Mouse (Mus musculus) kidney, postnatal 0 days (tissue): ENCODE measurements around the gene Crk. TPM values are rescaled to one million over a fixed set of nuclear protein-coding genes. Genes with fewer than 3 reads are reported as not detected.

Experiments
- ATAC-seq: fragments of 200-750 bp; cut with Nextera tagmentation; replicated peaks from 2 replicates; pipeline ENCODE4 v1.8.0; 2017; ENCODE audit warnings: low read depth, moderate number of reproducible peaks, moderate TSS enrichment, moderate library complexity; ENCODE audit not compliant: low FRiP score
- DNase-seq: peaks from one replicate; pipeline ENCODE4 v3.0.0-alpha.2; 2016; ENCODE audit warnings: low spot score
- H3K27ac ChIP-seq: fragments of 300-500 bp; sonication (generic); 2 replicates; pipeline ENCODE4 v1.5.1; 2014; ENCODE audit warnings: mild to moderate bottlenecking
- H3K27me3 ChIP-seq: fragments of 300-500 bp; sonication (generic); 2 replicates; pipeline ENCODE4 v1.6.1; 2014; ENCODE audit warnings: low read length, mixed read lengths; ENCODE audit not compliant: insufficient read depth
- H3K36me3 ChIP-seq: fragments of 300-500 bp; sonication (generic); 2 replicates; pipeline ENCODE4 v1.6.1; 2014; ENCODE audit warnings: low read length, mixed read lengths; ENCODE audit not compliant: insufficient read depth
- H3K4me1 ChIP-seq: fragments of 300-500 bp; sonication (generic); replicated peaks from 2 replicates; pipeline ENCODE4 v1.6.1; 2014; ENCODE audit warnings: antibody characterized with exemption, low read length, mixed read lengths; ENCODE audit not compliant: insufficient read depth
- H3K4me2 ChIP-seq: fragments of 300-500 bp; sonication (generic); 2 replicates; pipeline ENCODE4 v1.6.1; 2014; ENCODE audit warnings: mild to moderate bottlenecking, low read length, moderate library complexity, mixed read lengths
- H3K4me3 ChIP-seq: fragments of 300-500 bp; sonication (generic); replicated peaks from 2 replicates; pipeline ENCODE4 v1.5.1; 2014; ENCODE audit warnings: low read depth, low read length
- H3K9ac ChIP-seq: fragments of 300-500 bp; sonication (generic); 2 replicates; pipeline ENCODE4 v1.6.1; 2014; ENCODE audit warnings: low read depth, low read length
- H3K9me3 ChIP-seq: fragments of 300-500 bp; sonication (generic); replicated peaks from 2 replicates; pipeline ENCODE4 v1.6.1; 2016; ENCODE audit warnings: low read length, inconsistent platforms, mixed read lengths
- CTCF ChIP-seq: IDR thresholded peaks from 2 replicates; pipeline ENCODE4 v1.5.1; 2016; ENCODE audit warnings: antibody characterized with exemption, low read depth, mild to moderate bottlenecking, moderate library complexity
- WGBS: fragments of 180-500 bp; shearing (Covaris S2); extraction: QIAGEN DNeasy Blood & Tissue Kit; methylation state at CpG from one replicate; pipeline ENCODE4 v1.1.7; 2014; 5-methylcytosine and 5-hydroxymethylcytosine counted together
- polyA plus RNA-seq: library from polyadenylated mRNA; unstranded; fragments of >200 nt; fragmentation: Nextera tagmentation; extraction: Ambion mirVana; gene quantifications from 2 replicates; pipeline ENCODE4 v1.2.1, GENCODE M21; 2015

Crk gene
- polyA plus RNA-seq, 1 experiment from 2014 or later, result 112 TPM

DNA sequence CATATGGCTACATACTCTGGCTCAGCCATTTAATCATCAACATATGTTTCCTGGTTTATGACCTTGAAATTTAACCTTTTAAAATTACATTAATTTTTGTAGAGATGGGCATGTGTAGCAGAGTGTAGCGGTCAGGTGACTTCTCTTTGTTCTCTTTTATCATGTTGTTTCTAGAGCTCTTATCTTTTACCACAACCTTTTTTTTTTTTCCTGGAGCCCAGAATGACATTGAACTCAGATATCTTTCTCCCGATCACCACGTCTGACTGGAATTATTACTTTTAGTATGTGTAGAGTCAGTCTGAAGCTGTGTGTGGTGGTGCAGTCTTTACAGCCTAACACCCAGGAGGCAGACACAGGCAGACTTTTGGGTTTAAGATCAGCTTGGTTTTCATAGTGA lies 62.6 kb downstream of the Crk start:
- Histone ChIP-seq H3K9me3 (no peaks in the 10 kb centered on the region), H3K27me3 (no peaks in the 10 kb centered on the region), H3K4me1 (peaks cover 4% of the 10 kb centered on the region; the same call in 1 of the 2 replicates), H3K27ac (no peak overlapping the region), H3K36me3 (no peaks in the 10 kb centered on the region), H3K9ac (no peak overlapping the region), H3K4me3 (no peak overlapping the region), H3K4me2 (no peak overlapping the region)
- 61% methylated on average over 3 of the region's 3 CpGs for WGBS
- no peak for TF ChIP-seq CTCF
- DNase-seq (no peak), ATAC-seq (no peak)

DNA sequence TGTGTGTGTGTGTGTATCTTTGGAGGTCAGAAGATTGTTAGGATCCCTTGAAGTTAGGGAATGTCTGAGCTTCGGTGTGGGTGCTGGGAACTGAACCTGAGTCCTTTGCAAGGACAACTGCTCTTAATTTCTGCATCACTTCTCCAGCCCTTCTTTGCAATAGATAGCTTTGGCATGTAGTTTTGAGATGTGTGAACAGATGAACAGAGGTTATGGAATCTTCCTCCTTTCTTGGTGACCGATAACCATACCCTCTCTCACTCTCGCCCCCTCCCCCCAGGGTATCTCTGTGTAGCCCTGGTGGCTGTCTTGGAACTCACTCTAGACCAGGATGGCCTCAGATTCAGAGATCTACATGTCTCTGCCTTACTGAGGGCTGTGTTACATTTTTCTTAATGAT lies 65.7 kb downstream of the Crk start:
- no peaks in the 10 kb centered on the region for H3K36me3 ChIP-seq
- TF ChIP-seq CTCF, result no peak

DNA sequence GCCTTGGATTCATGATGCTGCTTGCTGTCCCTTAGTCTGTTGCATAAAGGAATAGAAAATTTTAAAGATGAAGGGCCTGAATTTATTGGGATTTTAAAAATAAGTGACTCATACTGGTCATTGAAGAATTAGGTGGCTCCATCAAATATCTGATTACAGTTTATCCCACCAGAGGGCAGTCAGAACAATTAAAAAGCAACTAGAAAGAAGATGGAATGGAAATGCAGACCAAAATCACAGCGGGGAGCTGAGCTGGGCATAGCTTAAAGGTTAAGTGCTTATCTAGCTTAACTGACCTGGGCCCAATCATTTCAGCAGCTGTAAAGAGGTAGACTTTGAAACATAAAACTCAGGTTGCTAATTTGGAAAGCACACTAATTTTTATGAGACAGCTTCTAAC lies 71.5 kb downstream of the Crk start:
- Histone ChIP-seq H3K4me3 (no peak overlapping the region), H3K27me3 (no peaks in the 10 kb centered on the region), H3K4me1 (no peaks in the 10 kb centered on the region), H3K27ac (no peak overlapping the region), H3K4me2 (no peak overlapping the region), H3K9ac (no peak overlapping the region), H3K36me3 (peaks cover 7% of the 10 kb centered on the region; the same call in 1 of the 2 replicates), H3K9me3 (no peaks in the 10 kb centered on the region)
- peak; percentile 39; the same call in 1 of the 2 replicates for TF ChIP-seq CTCF
- DNase-seq, result no peak
- 60% methylated on average over 1 of the region's 1 CpGs for WGBS
- ATAC-seq, result no peak

More for the DNA sequence above, 65.7 kb downstream of the Crk start:
- ATAC-seq, result no peak
- Histone ChIP-seq H3K9me3 (no peaks in the 10 kb centered on the region), H3K4me2 (no peak overlapping the region), H3K9ac (no peak overlapping the region), H3K27me3 (no peaks in the 10 kb centered on the region), H3K4me3 (no peak overlapping the region), H3K4me1 (no peaks in the 10 kb centered on the region; the same call in 1 of the 2 replicates), H3K27ac (no peak overlapping the region)
- WGBS, result 88% methylated on average over 3 of the region's 3 CpGs
- no peak for DNase-seq

DNA sequence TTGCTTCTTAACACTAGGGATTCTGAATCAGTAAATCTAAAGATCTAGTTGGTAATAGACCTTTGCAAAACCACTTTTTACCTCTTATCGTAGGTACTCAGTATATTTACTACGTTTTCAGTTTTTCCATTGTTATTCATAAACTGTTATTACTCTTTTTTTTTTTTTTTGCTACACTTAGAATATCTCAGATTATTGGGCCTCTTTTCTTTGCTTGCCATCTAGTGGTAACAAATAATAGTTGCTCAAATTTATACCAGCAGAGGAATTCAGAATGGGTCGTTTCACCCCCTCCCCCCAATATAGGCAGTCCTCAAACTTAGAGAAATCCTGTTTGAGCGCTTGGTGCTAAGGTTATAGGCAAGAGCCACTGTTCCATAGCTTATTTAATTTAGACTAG lies 72.0 kb downstream of the Crk start:
- no peaks in the 10 kb centered on the region for H3K9me3 ChIP-seq
- no peak overlapping the region for H3K27ac ChIP-seq
- no peak overlapping the region for H3K9ac ChIP-seq
- peak; percentile 55; the same call in 1 of the 2 replicates for TF ChIP-seq CTCF
- no peaks in the 10 kb centered on the region for H3K4me1 ChIP-seq
- ATAC-seq, result no peak
- H3K36me3 ChIP-seq, result peaks cover 11% of the 10 kb centered on the region
- 70% methylated on average over 4 of the region's 4 CpGs for WGBS
- no peaks in the 10 kb centered on the region for H3K27me3 ChIP-seq
- no peak overlapping the region for H3K4me2 ChIP-seq
- peak; percentile 61 for DNase-seq
- no peak overlapping the region for H3K4me3 ChIP-seq

Other genes starting within 250 kb of the Crk start
- gene Serpinf2, start 239.7 kb upstream of the Crk start, polyA plus RNA-seq, result 45.2 and 57.0 TPM in 2 replicates
- gene Wdr81, start 224.5 kb upstream of the Crk start, polyA plus RNA-seq, result 4.9 and 5.3 TPM in 2 replicates
- gene Tlcd2, start 217.5 kb upstream of the Crk start, polyA plus RNA-seq, result 9.3 and 11.8 TPM in 2 replicates
- gene Prpf8, start 192.4 kb upstream of the Crk start, polyA plus RNA-seq, result 36.3 and 36.6 TPM in 2 replicates
- 4.2 and 4.5 TPM in 2 replicates for gene Rilp, start 169.2 kb upstream of the Crk start, polyA plus RNA-seq
- 13.6 and 14.4 TPM in 2 replicates for gene Scarf1, start 165.7 kb upstream of the Crk start, polyA plus RNA-seq
- gene Slc43a2, start 147.6 kb upstream of the Crk start, polyA plus RNA-seq, result 16.6 and 19.1 TPM in 2 replicates
- gene Pitpna, start 91.2 kb upstream of the Crk start, polyA plus RNA-seq, result 68.9 and 69.8 TPM in 2 replicates
- 35.9 and 38.6 TPM in 2 replicates for gene Inpp5k, start 48.3 kb upstream of the Crk start, polyA plus RNA-seq
- 55.3 and 60.8 TPM in 2 replicates for gene Myo1c, start 28.8 kb upstream of the Crk start, polyA plus RNA-seq
- gene Ywhae, start 53.6 kb downstream of the Crk start, polyA plus RNA-seq, result 707 and 805 TPM in 2 replicates
- gene Doc2b, start 116.8 kb downstream of the Crk start, polyA plus RNA-seq, result 0.41 and 0.51 TPM in 2 replicates